Mouse (Mus musculus) frontal cortex, adult 2 months (tissue): ENCODE measurements at regions not wholly inside any gene's neighbourhood (a gene's known extent, or its start where the extent isn't known, plus 50 kb on each side); places are given as distances from the start of the nearest gene placed in this dataset.

Experiments
- DNase-seq, 2 experiments: peaks; one replicate each; pipeline ENCODE4 v3.0.0; 2022; ENCODE audit warnings: low spot score in 1 of 2; ENCODE audit errors: extremely low spot score in 1 of 2

GRCm38 (mm10) chr2:95232135-95232772, 794.3 kb upstream of the Api5 start:
- DNase-seq: peak; percentile 20 to 75

- no peak for DNase-seq
Observed at GRCm38 (mm10) chr2:95231739-95232134, 793.8 kb upstream of the Api5 start.

DNA sequence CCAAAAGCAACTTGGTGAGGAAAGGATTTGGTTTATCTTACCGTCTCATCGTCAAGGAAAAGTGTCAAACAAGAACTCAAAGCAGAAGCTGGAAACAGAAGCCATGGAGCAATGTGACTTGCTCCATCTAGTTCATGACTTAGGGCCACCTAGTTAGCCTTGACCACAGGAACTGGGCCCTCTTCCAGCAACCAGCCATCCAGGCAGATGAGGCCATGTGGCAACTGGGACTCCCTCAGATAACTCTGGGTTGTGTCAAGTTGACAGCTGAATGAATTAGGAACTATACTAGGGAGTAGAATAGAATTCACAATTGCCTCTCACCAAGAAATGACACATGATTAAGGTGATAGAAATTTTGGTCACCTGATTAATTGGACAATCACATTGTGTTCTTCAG, 791.5 kb upstream of the Api5 start:
- DNase-seq: no peak

DNA sequence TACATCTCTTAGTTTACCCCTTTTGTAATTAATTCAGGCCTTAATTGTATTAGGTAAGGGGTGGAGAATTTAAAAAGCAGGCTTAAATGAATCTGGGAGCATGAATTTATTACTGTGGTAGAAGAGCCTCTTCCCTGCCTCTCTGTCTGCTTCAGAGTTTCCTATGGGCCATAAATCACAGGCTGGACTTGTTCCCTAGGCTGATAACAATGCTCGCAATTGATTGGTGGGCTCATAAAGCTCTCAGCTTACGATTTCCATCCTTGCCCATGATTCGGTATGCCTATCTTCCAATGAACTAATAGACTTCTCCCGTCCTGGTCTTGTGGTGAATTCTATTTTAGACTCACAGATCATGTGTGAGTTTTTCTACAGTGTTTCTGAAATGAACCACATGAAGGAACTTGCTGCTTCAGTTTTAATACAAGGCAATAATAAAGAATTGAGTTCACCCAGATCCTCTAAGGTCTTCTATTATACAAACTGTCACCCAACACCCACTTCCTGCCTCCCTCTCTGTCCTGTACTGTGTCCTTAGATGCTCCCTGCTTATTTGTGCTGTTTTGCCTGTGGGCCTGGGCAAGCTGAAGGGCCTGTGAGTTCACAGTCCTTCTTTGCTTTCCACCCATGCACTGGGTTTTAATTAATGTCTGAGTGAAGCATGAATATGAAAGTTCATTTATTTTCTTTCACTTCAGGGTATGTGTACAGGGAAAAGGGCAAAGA, 772.4 kb upstream of the Api5 start:
- no peak for DNase-seq
